Mouse (Mus musculus) kidney, embryonic 16.5 days (tissue): ENCODE measurements around the gene Itpr1. TPM values are rescaled to one million over a fixed set of nuclear protein-coding genes. Genes with fewer than 3 reads are reported as not detected.

Source experiments
- ATAC-seq: fragments of 200-750 bp; cut with Nextera tagmentation; 2 replicates; pipeline ENCODE4 v1.8.0; 2017; ENCODE audit warnings: moderate TSS enrichment; ENCODE audit not compliant: low FRiP score, low TSS enrichment
- H3K27ac ChIP-seq: fragments of 300-500 bp; sonication (generic); 2 replicates; pipeline ENCODE4 v1.5.1; 2014; ENCODE audit warnings: low read length
- H3K27me3 ChIP-seq: fragments of 300-500 bp; sonication (generic); 2 replicates; pipeline ENCODE4 v1.6.1; 2014; ENCODE audit warnings: low read length, control low read depth, mixed read lengths; ENCODE audit not compliant: insufficient read depth
- H3K36me3 ChIP-seq: fragments of 300-500 bp; sonication (generic); 2 replicates; pipeline ENCODE4 v1.6.1; 2014; ENCODE audit warnings: low read length, control low read depth, mixed read lengths; ENCODE audit not compliant: insufficient read depth
- H3K4me1 ChIP-seq: fragments of 300-500 bp; sonication (generic); 2 replicates; pipeline ENCODE4 v1.6.1; 2014; ENCODE audit warnings: low read length, control low read depth, mixed read lengths; ENCODE audit not compliant: insufficient read depth
- H3K4me2 ChIP-seq: fragments of 300-500 bp; sonication (generic); replicated peaks from 2 replicates; pipeline ENCODE4 v1.6.1; 2014; ENCODE audit warnings: low read depth, low read length
- H3K4me3 ChIP-seq: fragments of 300-500 bp; sonication (generic); 2 replicates; pipeline ENCODE4 v1.5.1; 2014; ENCODE audit warnings: mild to moderate bottlenecking, low read length
- H3K9ac ChIP-seq: fragments of 300-500 bp; sonication (generic); replicated peaks from 2 replicates; pipeline ENCODE4 v1.6.1; 2014; ENCODE audit warnings: low read length
- H3K9me3 ChIP-seq: fragments of 300-500 bp; sonication (generic); 2 replicates; pipeline ENCODE4 v1.6.1; 2016; ENCODE audit warnings: low read length, control low read depth
- WGBS: fragments of 180-500 bp; shearing (Covaris S2); extraction: QIAGEN DNeasy Blood & Tissue Kit; methylation state at CpG from one replicate; pipeline ENCODE4 v1.1.7; 2014; 5-methylcytosine and 5-hydroxymethylcytosine counted together
- polyA plus RNA-seq: library from polyadenylated mRNA; unstranded; fragments of >200 nt; fragmentation: Nextera tagmentation; extraction: Ambion mirVana; gene quantifications from 2 replicates; pipeline ENCODE4 v1.2.1, GENCODE M21; 2015

The Itpr1 gene
- polyA plus RNA-seq, 1 experiment from 2014 or later: 24.6 TPM

GRCm38 (mm10) chr6:108493753-108494152 is 280.9 kb downstream of the Itpr1 start:
- Histone ChIP-seq H3K36me3 (peaks cover 46% of the 10 kb centered on the region), H3K9ac (no peak overlapping the region), H3K4me3 (no peak overlapping the region), H3K27ac (no peak overlapping the region), H3K9me3 (no peaks in the 10 kb centered on the region), H3K4me1 (no peaks in the 10 kb centered on the region), H3K27me3 (no peaks in the 10 kb centered on the region), H3K4me2 (no peak overlapping the region)
- 87% methylated on average over 16 of the region's 16 CpGs for WGBS
- no peak for ATAC-seq

DNA sequence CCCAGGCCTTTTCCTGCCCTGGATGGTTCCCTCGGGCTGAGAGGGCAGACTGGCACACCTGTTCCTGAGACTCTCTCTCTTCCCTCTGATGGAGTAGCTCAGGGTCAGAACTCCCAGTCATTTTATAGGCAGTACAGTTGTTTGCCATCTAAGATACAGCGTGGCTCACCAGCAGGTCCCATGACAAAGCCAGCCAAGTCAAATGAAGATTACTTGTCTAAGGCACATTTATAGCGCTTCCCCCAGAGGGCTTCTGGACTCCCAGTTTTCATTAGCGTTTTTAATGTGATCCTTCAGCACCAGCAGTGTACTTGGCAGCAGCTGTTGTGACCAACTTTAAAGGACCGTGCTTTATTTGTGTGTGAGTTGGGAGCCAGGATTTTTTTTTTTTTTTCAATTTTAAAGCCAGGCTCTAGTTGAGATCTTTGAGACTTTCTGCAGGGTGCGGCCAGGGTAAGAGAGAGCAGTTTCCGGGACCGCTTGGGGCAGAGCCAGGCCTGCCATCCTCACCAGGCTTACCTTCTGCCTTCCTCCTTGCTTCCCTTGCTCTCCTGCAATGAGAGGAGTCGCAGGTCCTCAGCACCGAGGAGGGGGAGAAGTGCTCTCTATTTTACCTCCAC is 281.4 kb downstream of the Itpr1 start:
- no peaks in the 10 kb centered on the region for H3K9me3 ChIP-seq
- H3K9ac ChIP-seq: no peak overlapping the region
- H3K4me3 ChIP-seq: no peak overlapping the region
- H3K27me3 ChIP-seq: no peaks in the 10 kb centered on the region
- no peaks in the 10 kb centered on the region for H3K4me1 ChIP-seq
- peaks cover 43% of the 10 kb centered on the region for H3K36me3 ChIP-seq
- WGBS: 71% methylated on average over 10 of the region's 10 CpGs
- ATAC-seq: no peak
- no peak overlapping the region for H3K4me2 ChIP-seq
- no peak overlapping the region for H3K27ac ChIP-seq

- 91% methylated on average over 6 of the region's 6 CpGs for WGBS
- no peaks in the 10 kb centered on the region for H3K9me3 ChIP-seq
- H3K4me1 ChIP-seq: no peaks in the 10 kb centered on the region
- H3K4me2 ChIP-seq: no peak overlapping the region
- ATAC-seq: no peak
- H3K9ac ChIP-seq: no peak overlapping the region
- H3K27me3 ChIP-seq: no peaks in the 10 kb centered on the region
- peaks cover 37% of the 10 kb centered on the region for H3K36me3 ChIP-seq
- H3K4me3 ChIP-seq: no peak overlapping the region
- H3K27ac ChIP-seq: no peak overlapping the region
Measured at GRCm38 (mm10) chr6:108494994-108495393, 282.1 kb downstream of the Itpr1 start.

DNA sequence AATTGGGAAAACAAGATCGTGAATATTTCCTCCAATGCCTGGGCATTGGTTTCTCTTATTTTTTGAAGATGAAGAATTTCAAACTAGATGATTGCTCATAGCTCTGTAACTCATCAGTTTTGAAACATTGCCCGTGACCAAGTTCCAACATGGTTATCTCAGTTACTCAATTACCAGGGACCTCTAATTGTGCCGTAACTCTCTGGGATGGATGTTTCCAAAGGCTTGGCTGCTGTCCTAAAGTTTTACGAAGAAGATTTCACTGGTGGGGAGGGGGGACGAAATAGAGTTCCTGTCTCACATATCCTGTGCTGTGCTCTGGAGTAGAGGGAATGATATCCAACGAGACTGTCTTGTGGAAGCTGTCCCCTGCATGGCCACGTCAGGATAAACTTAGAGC is 285.2 kb downstream of the Itpr1 start:
- Histone ChIP-seq H3K9ac (no peak overlapping the region), H3K4me2 (no peak overlapping the region), H3K4me3 (no peak overlapping the region), H3K9me3 (no peaks in the 10 kb centered on the region), H3K4me1 (no peaks in the 10 kb centered on the region), H3K36me3 (peaks cover 37% of the 10 kb centered on the region), H3K27ac (no peak overlapping the region), H3K27me3 (no peaks in the 10 kb centered on the region)
- no peak for ATAC-seq
- 82% methylated on average over 7 of the region's 7 CpGs for WGBS

DNA sequence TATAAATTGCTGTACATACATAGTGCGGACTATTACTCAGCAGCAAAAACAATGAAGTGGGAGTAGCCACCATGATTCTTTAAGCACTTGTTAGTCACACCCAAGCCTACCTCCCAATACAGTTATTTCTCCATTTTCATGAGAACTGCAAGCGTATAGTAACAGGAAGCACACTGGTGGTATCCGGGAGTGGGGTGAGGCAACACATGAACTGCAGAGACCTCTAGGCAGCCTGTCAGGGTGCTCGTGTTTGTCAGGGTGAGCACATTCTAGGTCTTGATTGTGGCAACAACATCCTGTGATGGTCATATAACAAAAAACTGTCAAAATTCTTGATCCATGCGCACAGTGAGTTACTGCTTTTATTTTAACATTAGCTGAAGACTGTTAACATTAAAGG is 290.8 kb downstream of the Itpr1 start:
- H3K36me3 ChIP-seq: peaks cover 26% of the 10 kb centered on the region
- H3K4me3 ChIP-seq: no peak overlapping the region
- no peaks in the 10 kb centered on the region for H3K9me3 ChIP-seq
- H3K27ac ChIP-seq: no peak overlapping the region
- H3K4me2 ChIP-seq: no peak overlapping the region
- H3K4me1 ChIP-seq: no peaks in the 10 kb centered on the region
- no peak for ATAC-seq
- 87% methylated on average over 5 of the region's 5 CpGs for WGBS
- no peak overlapping the region for H3K9ac ChIP-seq
- no peaks in the 10 kb centered on the region for H3K27me3 ChIP-seq

GRCm38 (mm10) chr6:108504717-108505116 is 291.8 kb downstream of the Itpr1 start:
- Histone ChIP-seq H3K4me1 (peaks cover 8% of the 10 kb centered on the region; the same call in 1 of the 2 replicates), H3K4me3 (no peak overlapping the region), H3K27ac (no peak overlapping the region), H3K4me2 (no peak overlapping the region), H3K9me3 (no peaks in the 10 kb centered on the region), H3K36me3 (peaks cover 25% of the 10 kb centered on the region), H3K9ac (no peak overlapping the region), H3K27me3 (no peaks in the 10 kb centered on the region)
- 86% methylated on average over 7 of the region's 7 CpGs for WGBS
- ATAC-seq: no peak

- H3K4me2 ChIP-seq: no peak overlapping the region
- no peak overlapping the region for H3K4me3 ChIP-seq
- no peak overlapping the region for H3K9ac ChIP-seq
- peaks cover 9% of the 10 kb centered on the region; the same call in 1 of the 2 replicates for H3K4me1 ChIP-seq
- peaks cover 23% of the 10 kb centered on the region for H3K36me3 ChIP-seq
- H3K27me3 ChIP-seq: no peaks in the 10 kb centered on the region
- no peak for ATAC-seq
- H3K27ac ChIP-seq: no peak overlapping the region
- no peaks in the 10 kb centered on the region for H3K9me3 ChIP-seq
- WGBS: 89% methylated on average over 3 of the region's 3 CpGs
Measured at GRCm38 (mm10) chr6:108506161-108506560, 293.3 kb downstream of the Itpr1 start.

GRCm38 (mm10) chr6:108507337-108507736 is 294.4 kb downstream of the Itpr1 start:
- Histone ChIP-seq H3K27ac (no peak overlapping the region), H3K36me3 (peaks cover 12% of the 10 kb centered on the region; the same call in 1 of the 2 replicates), H3K4me2 (no peak overlapping the region), H3K9me3 (no peaks in the 10 kb centered on the region), H3K27me3 (no peaks in the 10 kb centered on the region), H3K9ac (no peak overlapping the region), H3K4me1 (peaks cover 14% of the 10 kb centered on the region; the same call in 1 of the 2 replicates), H3K4me3 (no peak overlapping the region)
- WGBS: 82% methylated on average over 3 of the region's 3 CpGs
- no peak for ATAC-seq

DNA sequence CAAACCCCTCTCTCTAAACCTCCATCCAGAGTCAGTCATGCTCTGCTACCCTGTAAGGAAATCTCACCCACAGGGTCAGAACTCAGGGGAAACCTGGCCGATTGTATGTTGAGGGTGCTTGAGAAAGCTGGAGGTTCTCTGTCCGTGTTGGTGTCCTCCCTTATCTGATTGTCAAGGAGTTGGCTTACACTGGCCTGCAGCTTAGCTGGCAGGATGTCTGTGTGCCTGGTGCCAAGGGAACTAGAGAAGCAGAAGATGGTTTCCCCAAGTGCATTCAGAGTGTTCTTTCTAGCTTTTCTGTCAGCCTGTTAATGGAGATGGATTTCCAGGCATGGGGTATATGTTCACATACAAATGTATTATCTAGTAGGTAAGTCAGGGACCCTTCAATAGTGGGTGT is 296.4 kb downstream of the Itpr1 start:
- Histone ChIP-seq H3K36me3 (peaks cover 20% of the 10 kb centered on the region; the same call in 1 of the 2 replicates), H3K4me2 (no peak overlapping the region), H3K4me3 (no peak overlapping the region), H3K27me3 (no peaks in the 10 kb centered on the region), H3K9me3 (no peaks in the 10 kb centered on the region), H3K4me1 (peaks cover 23% of the 10 kb centered on the region), H3K9ac (no peak overlapping the region), H3K27ac (no peak overlapping the region)
- 52% methylated on average over 2 of the region's 2 CpGs for WGBS
- 0 out of 2 replicates have a peak, but pooled peaks have one; percentile 20 for ATAC-seq

DNA sequence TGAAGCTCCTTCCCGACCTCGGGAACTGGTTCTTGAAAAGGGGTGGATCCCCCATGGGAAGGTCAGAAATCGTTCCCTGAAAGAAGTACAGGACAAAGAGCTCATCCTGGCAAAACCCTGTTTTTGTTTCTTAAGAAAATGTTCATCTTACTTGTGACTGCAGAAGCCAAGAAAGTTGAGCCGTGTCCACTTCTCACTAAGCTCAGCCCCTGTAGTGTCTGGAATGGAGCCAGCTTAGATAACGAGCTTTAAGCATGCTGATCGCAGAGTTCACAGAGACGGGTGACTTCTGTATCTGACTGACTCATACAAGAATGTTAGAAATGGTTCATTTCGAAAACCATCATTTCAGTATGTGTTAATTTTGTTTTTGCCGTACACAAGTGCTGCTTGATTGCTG is 297.2 kb downstream of the Itpr1 start:
- H3K9me3 ChIP-seq: no peaks in the 10 kb centered on the region
- H3K4me1 ChIP-seq: peaks cover 23% of the 10 kb centered on the region
- WGBS: 61% methylated on average over 9 of the region's 9 CpGs
- H3K27ac ChIP-seq: no peak overlapping the region
- no peak overlapping the region for H3K4me3 ChIP-seq
- peaks cover 20% of the 10 kb centered on the region; the same call in 1 of the 2 replicates for H3K36me3 ChIP-seq
- no peak overlapping the region for H3K4me2 ChIP-seq
- H3K27me3 ChIP-seq: no peaks in the 10 kb centered on the region
- ATAC-seq: no peak
- H3K9ac ChIP-seq: no peak overlapping the region
